Mouse (Mus musculus) right cerebral cortex, postnatal 36 days (tissue): ENCODE data around the gene Dnmt3l.

Experiments
- DNase-seq, 2 experiments: peaks; one replicate each; pipeline ENCODE4 v3.0.0; 2022; ENCODE audit warnings: low spot score in 2 of 2, mixed read lengths in 1 of 2

Gene Dnmt3l

GRCm38 (mm10) chr10:78031987-78032386 is 9.8 kb upstream of the Dnmt3l start:
- no peak for DNase-seq

GRCm38 (mm10) chr10:78037139-78037538 is 4.6 kb upstream of the Dnmt3l start:
- no peak for DNase-seq

- DNase-seq, result no peak
Observed at GRCm38 (mm10) chr10:78042096-78042495, 349 bp downstream of the Dnmt3l start.

- DNase-seq, result peak in 1 of 2 experiments; percentile 24
Observed at GRCm38 (mm10) chr10:78042697-78043405, 1.1 kb downstream of the Dnmt3l start.

- peak in 1 of 2 experiments; percentile 26 for DNase-seq
Observed at GRCm38 (mm10) chr10:78043406-78043836, 1.7 kb downstream of the Dnmt3l start, which contains the start of gene Aire. TSS of gene Aire (minus strand) at chr10:78043610.

GRCm38 (mm10) chr10:78044531-78044930 is 2.8 kb downstream of the Dnmt3l start:
- DNase-seq, result no peak

GRCm38 (mm10) chr10:78046388-78046787 is 4.6 kb downstream of the Dnmt3l start:
- no peak for DNase-seq

GRCm38 (mm10) chr10:78048061-78048730 is 6.4 kb downstream of the Dnmt3l start:
- no peak for DNase-seq

GRCm38 (mm10) chr10:78049519-78050035 is 7.8 kb downstream of the Dnmt3l start:
- DNase-seq, result no peak

GRCm38 (mm10) chr10:78054633-78055565 is 13.2 kb downstream of the Dnmt3l start:
- DNase-seq, result no peak

- DNase-seq, result no peak
Observed at GRCm38 (mm10) chr10:78057056-78057455, 15.3 kb downstream of the Dnmt3l start.

- no peak for DNase-seq
Observed at GRCm38 (mm10) chr10:78063122-78063521, 21.4 kb downstream of the Dnmt3l start.

- DNase-seq, result no peak
Observed at GRCm38 (mm10) chr10:78067226-78067625, 25.5 kb downstream of the Dnmt3l start.

- DNase-seq, result no peak
Observed at GRCm38 (mm10) chr10:78068541-78068940, 26.8 kb downstream of the Dnmt3l start.

- no peak for DNase-seq
Observed at GRCm38 (mm10) chr10:78069101-78070011, 27.6 kb downstream of the Dnmt3l start, which contains the start of gene Icosl. TSS of gene Icosl (plus strand) at chr10:78069302.

GRCm38 (mm10) chr10:78074151-78074550 is 32.4 kb downstream of the Dnmt3l start:
- no peak for DNase-seq

GRCm38 (mm10) chr10:78074977-78075376 is 33.2 kb downstream of the Dnmt3l start:
- no peak for DNase-seq

- DNase-seq, result no peak
Observed at GRCm38 (mm10) chr10:78077862-78078261, 36.1 kb downstream of the Dnmt3l start.

GRCm38 (mm10) chr10:78078276-78078675 is 36.5 kb downstream of the Dnmt3l start:
- DNase-seq, result no peak

- no peak for DNase-seq
Observed at GRCm38 (mm10) chr10:78079955-78080591, 38.3 kb downstream of the Dnmt3l start.
